Mouse (Mus musculus): Measurements from ENCODE around the gene Tmem30c. TPM values are rescaled to one million over a fixed set of nuclear protein-coding genes. Genes with fewer than 3 reads are reported as not detected.

Gene Tmem30c
- polyA plus RNA-seq (2015; fragmentation: Nextera tagmentation; extraction: Ambion mirVana) = not detected in 2 replicates

DNA sequence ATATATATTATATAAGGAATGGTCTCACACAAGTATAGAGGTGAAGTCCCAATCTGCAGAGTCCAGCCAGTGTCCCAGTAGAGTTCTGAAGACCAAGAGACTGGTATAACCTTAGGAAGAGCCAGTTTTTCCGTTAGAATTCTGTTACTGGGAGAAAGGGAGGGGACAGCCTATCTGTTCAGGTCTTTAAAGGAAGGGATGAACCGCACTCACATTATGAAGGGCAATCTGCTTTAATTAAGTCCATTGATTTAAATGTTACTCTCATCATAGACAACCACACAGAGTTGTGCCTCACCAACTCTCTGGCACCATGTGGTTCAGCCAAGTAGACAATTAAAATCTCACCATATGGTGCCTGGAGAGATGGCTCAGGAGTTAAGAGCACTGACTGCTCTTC lies at the start of gene Tmem30c:
Gene Tmem30c, minus strand, starts transcription at position 101 of the 400 bp plus-strand sequence.

GRCm38 (mm10) chr16:57231089-57231936 lies 61.4 kb downstream of the Tmem30c start, which contains the start of gene Tbc1d23:
TSS of gene Tbc1d23 (minus strand) at chr16:57231504.

Other genes starting within 250 kb of the Tmem30c start
- gene Tmem45a2, start 221.5 kb downstream of the Tmem30c start, polyA plus RNA-seq (2015; fragmentation: Nextera tagmentation; extraction: Ambion mirVana) = 2.5 and 2.9 TPM in 2 replicates
- 33.8 and 39.1 TPM in 2 replicates for gene Tomm70a, start 171.2 kb downstream of the Tmem30c start, polyA plus RNA-seq (2015; fragmentation: Nextera tagmentation; extraction: Ambion mirVana)
- gene Nit2, start 125.5 kb downstream of the Tmem30c start, polyA plus RNA-seq (2015; fragmentation: Nextera tagmentation; extraction: Ambion mirVana) = 41.1 and 47.6 TPM in 2 replicates
- gene Tbc1d23, start 61.4 kb downstream of the Tmem30c start, polyA plus RNA-seq (2015; fragmentation: Nextera tagmentation; extraction: Ambion mirVana) = 19.3 and 20.5 TPM in 2 replicates
- 65.6 and 94.0 TPM in 2 replicates for gene Filip1l, start 60.2 kb upstream of the Tmem30c start, polyA plus RNA-seq (2015; fragmentation: Nextera tagmentation; extraction: Ambion mirVana)